Mouse (Mus musculus) hindbrain, embryonic 11.5 days (tissue): ENCODE data around the gene Cd8a. TPM values are rescaled to one million over a fixed set of nuclear protein-coding genes. Genes with fewer than 3 reads are reported as not detected.

ENCODE experiments used
- ATAC-seq: fragments of 200-750 bp; cut with Nextera tagmentation; 2 replicates; pipeline ENCODE4 v1.8.0; 2017; ENCODE audit warnings: mild to moderate bottlenecking, moderate TSS enrichment, moderate library complexity; ENCODE audit not compliant: low FRiP score
- DNase-seq: peaks from one replicate; pipeline ENCODE4 v3.0.0-alpha.2; 2015; ENCODE audit warnings: low spot score
- H3K27ac ChIP-seq: fragments of 300-500 bp; sonication (generic); 2 replicates; pipeline ENCODE4 v1.5.1; 2014; ENCODE audit warnings: mild to moderate bottlenecking, low read depth, low read length
- H3K27me3 ChIP-seq: fragments of 300-500 bp; sonication (generic); 2 replicates; pipeline ENCODE4 v1.6.1; 2014; ENCODE audit warnings: mild to moderate bottlenecking, low read length, moderate library complexity, mixed read lengths; ENCODE audit not compliant: control insufficient read depth, insufficient read depth
- H3K36me3 ChIP-seq: fragments of 300-500 bp; sonication (generic); 2 replicates; pipeline ENCODE4 v1.6.1; 2014; ENCODE audit warnings: mild to moderate bottlenecking, low read length, moderate library complexity, mixed read lengths; ENCODE audit not compliant: control insufficient read depth, insufficient read depth
- H3K4me1 ChIP-seq: fragments of 300-500 bp; sonication (generic); replicated peaks from 2 replicates; pipeline ENCODE4 v1.6.1; 2014; ENCODE audit warnings: low read length, mixed read lengths; ENCODE audit not compliant: control insufficient read depth, insufficient read depth
- H3K4me2 ChIP-seq: fragments of 300-500 bp; sonication (generic); replicated peaks from 2 replicates; pipeline ENCODE4 v1.6.1; 2014; ENCODE audit warnings: mild to moderate bottlenecking, low read depth, low read length
- H3K4me3 ChIP-seq: fragments of 300-500 bp; sonication (generic); 2 replicates; pipeline ENCODE4 v1.5.1; 2014; ENCODE audit warnings: low read depth, low read length
- H3K9ac ChIP-seq: fragments of 300-500 bp; sonication (generic); 2 replicates; pipeline ENCODE4 v1.6.1; 2014; ENCODE audit warnings: low read depth, low read length
- H3K9me3 ChIP-seq: fragments of 300-500 bp; sonication (generic); 2 replicates; pipeline ENCODE4 v1.6.1; 2016; ENCODE audit warnings: low read length; ENCODE audit not compliant: control insufficient read depth
- WGBS: fragments of 180-500 bp; shearing (Covaris S2); extraction: QIAGEN DNeasy Blood & Tissue Kit; methylation state at CpG from one replicate; pipeline ENCODE4 v1.1.7; 2014; 5-methylcytosine and 5-hydroxymethylcytosine counted together
- polyA plus RNA-seq: library from polyadenylated mRNA; unstranded; fragments of >200 nt; fragmentation: Nextera tagmentation; extraction: Ambion mirVana; gene quantifications from 2 replicates; pipeline ENCODE4 v1.2.1, GENCODE M21; 2014

Gene Cd8a
- polyA plus RNA-seq, 1 experiment from 2014 or later = not detected

- ATAC-seq = no peak
- WGBS = 79% methylated on average over 3 of the region's 3 CpGs
- no peak overlapping the region for H3K27ac ChIP-seq
Measured at GRCm38 (mm10) chr6:71338941-71339340, 34.3 kb upstream of the Cd8a start.

GRCm38 (mm10) chr6:71339351-71339750 is 33.9 kb upstream of the Cd8a start:
- H3K9ac ChIP-seq = no peak overlapping the region
- WGBS = 89% methylated on average over 4 of the region's 4 CpGs

More at GRCm38 (mm10) chr6:71338941-71339340, 34.3 kb upstream of the Cd8a start:
- Histone ChIP-seq H3K4me1 (no peaks in the 10 kb centered on the region), H3K4me3 (no peak overlapping the region), H3K9me3 (no peaks in the 10 kb centered on the region), H3K36me3 (no peaks in the 10 kb centered on the region), H3K4me2 (no peak overlapping the region), H3K27me3 (no peaks in the 10 kb centered on the region), H3K9ac (no peak overlapping the region)
- DNase-seq = no peak

GRCm38 (mm10) chr6:71341179-71341578 is 32.0 kb upstream of the Cd8a start:
- Histone ChIP-seq H3K9ac (no peak overlapping the region), H3K4me1 (no peaks in the 10 kb centered on the region), H3K9me3 (no peaks in the 10 kb centered on the region), H3K27me3 (no peaks in the 10 kb centered on the region), H3K27ac (no peak overlapping the region), H3K4me2 (no peak overlapping the region), H3K4me3 (no peak overlapping the region), H3K36me3 (no peaks in the 10 kb centered on the region)
- DNase-seq = no peak
- WGBS = 76% methylated on average over 9 of the region's 9 CpGs
- ATAC-seq = no peak

More at GRCm38 (mm10) chr6:71339351-71339750, 33.9 kb upstream of the Cd8a start:
- no peak for DNase-seq
- no peak for ATAC-seq
- no peak overlapping the region for H3K4me2 ChIP-seq
- no peaks in the 10 kb centered on the region for H3K27me3 ChIP-seq
- H3K9me3 ChIP-seq = no peaks in the 10 kb centered on the region
- no peaks in the 10 kb centered on the region for H3K4me1 ChIP-seq
- H3K27ac ChIP-seq = no peak overlapping the region
- H3K4me3 ChIP-seq = no peak overlapping the region
- H3K36me3 ChIP-seq = no peaks in the 10 kb centered on the region

GRCm38 (mm10) chr6:71348006-71348405 is 25.2 kb upstream of the Cd8a start:
- H3K36me3 ChIP-seq = no peaks in the 10 kb centered on the region
- 94% methylated on average over 9 of the region's 9 CpGs for WGBS

GRCm38 (mm10) chr6:71351201-71351600 is 22.0 kb upstream of the Cd8a start:
- no peaks in the 10 kb centered on the region for H3K4me1 ChIP-seq
- no peaks in the 10 kb centered on the region for H3K36me3 ChIP-seq
- DNase-seq (no peak), ATAC-seq (no peak)
- H3K9me3 ChIP-seq = no peaks in the 10 kb centered on the region
- H3K4me3 ChIP-seq = no peak overlapping the region
- H3K9ac ChIP-seq = no peak overlapping the region
- no peak overlapping the region for H3K27ac ChIP-seq
- no peak overlapping the region for H3K4me2 ChIP-seq
- WGBS = 96% methylated on average over 3 of the region's 3 CpGs
- no peaks in the 10 kb centered on the region for H3K27me3 ChIP-seq

More at GRCm38 (mm10) chr6:71348006-71348405, 25.2 kb upstream of the Cd8a start:
- H3K4me3 ChIP-seq = no peak overlapping the region
- no peak for DNase-seq
- no peak overlapping the region for H3K4me2 ChIP-seq
- no peaks in the 10 kb centered on the region for H3K4me1 ChIP-seq
- H3K27me3 ChIP-seq = no peaks in the 10 kb centered on the region
- ATAC-seq = no peak
- H3K9me3 ChIP-seq = no peaks in the 10 kb centered on the region
- no peak overlapping the region for H3K9ac ChIP-seq
- H3K27ac ChIP-seq = no peak overlapping the region

GRCm38 (mm10) chr6:71352201-71352600 is 21.0 kb upstream of the Cd8a start:
- ATAC-seq (no peak), DNase-seq (no peak)
- WGBS = 93% methylated on average over 6 of the region's 6 CpGs
- H3K9me3 ChIP-seq = no peaks in the 10 kb centered on the region
- H3K36me3 ChIP-seq = no peaks in the 10 kb centered on the region
- no peaks in the 10 kb centered on the region for H3K4me1 ChIP-seq
- H3K27me3 ChIP-seq = no peaks in the 10 kb centered on the region
- no peak overlapping the region for H3K4me2 ChIP-seq
- no peak overlapping the region for H3K9ac ChIP-seq
- no peak overlapping the region for H3K4me3 ChIP-seq
- no peak overlapping the region for H3K27ac ChIP-seq

- Histone ChIP-seq H3K4me1 (no peaks in the 10 kb centered on the region), H3K4me2 (no peak overlapping the region), H3K4me3 (no peak overlapping the region), H3K9me3 (no peaks in the 10 kb centered on the region), H3K27ac (no peak overlapping the region), H3K27me3 (no peaks in the 10 kb centered on the region), H3K36me3 (no peaks in the 10 kb centered on the region), H3K9ac (no peak overlapping the region)
- DNase-seq = no peak
- ATAC-seq = no peak
- WGBS = 85% methylated on average over 10 of the region's 10 CpGs
Measured at GRCm38 (mm10) chr6:71352866-71353427, 20.3 kb upstream of the Cd8a start.

- ATAC-seq (no peak), DNase-seq (no peak)
- Histone ChIP-seq H3K4me1 (no peaks in the 10 kb centered on the region), H3K27me3 (no peaks in the 10 kb centered on the region), H3K27ac (no peak overlapping the region), H3K9ac (no peak overlapping the region), H3K4me2 (no peak overlapping the region), H3K4me3 (no peak overlapping the region), H3K9me3 (no peaks in the 10 kb centered on the region), H3K36me3 (no peaks in the 10 kb centered on the region)
- WGBS = 100% methylated on average over 2 of the region's 2 CpGs
Measured at GRCm38 (mm10) chr6:71353722-71354121, 19.5 kb upstream of the Cd8a start.

GRCm38 (mm10) chr6:71357493-71357892 is 15.7 kb upstream of the Cd8a start:
- no peaks in the 10 kb centered on the region for H3K36me3 ChIP-seq
- no peak overlapping the region for H3K9ac ChIP-seq
- ATAC-seq = no peak
- no peaks in the 10 kb centered on the region for H3K9me3 ChIP-seq
- 92% methylated on average over 7 of the region's 7 CpGs for WGBS
- H3K27ac ChIP-seq = no peak overlapping the region
- no peak for DNase-seq
- H3K27me3 ChIP-seq = no peaks in the 10 kb centered on the region
- no peak overlapping the region for H3K4me3 ChIP-seq
- H3K4me2 ChIP-seq = no peak overlapping the region
- no peaks in the 10 kb centered on the region for H3K4me1 ChIP-seq
